Mouse (Mus musculus) spleen, adult 2 months (tissue): Measurements from ENCODE around the gene BC024978. TPM values are rescaled to one million over a fixed set of nuclear protein-coding genes. Genes with fewer than 3 reads are reported as not detected.

ENCODE experiments used
- DNase-seq, 2 experiments: peaks; one replicate each; pipeline versions ENCODE4 v3.0.0 to v3.0.0-alpha.2; 2012 to 2021; ENCODE audit warnings: low spot score in 2 of 2, low read depth in 1 of 2
- H3K27ac ChIP-seq: fragments of 200-500 bp; 2 replicates; pipeline ENCODE4 v1.5.1; 2012; ENCODE audit warnings: low read length, inconsistent platforms; ENCODE audit not compliant: insufficient read depth
- H3K27me3 ChIP-seq: fragments of 200-500 bp; 2 replicates; pipeline ENCODE4 v1.6.1; 2012; ENCODE audit warnings: mild to moderate bottlenecking, moderate library complexity, low read length, inconsistent platforms; ENCODE audit not compliant: control insufficient read depth, insufficient read depth
- H3K36me3 ChIP-seq: fragments of 200-500 bp; 2 replicates; pipeline ENCODE4 v1.6.1; 2012; ENCODE audit warnings: mild to moderate bottlenecking, low read length, inconsistent platforms; ENCODE audit not compliant: control insufficient read depth, insufficient read depth
- H3K4me1 ChIP-seq: fragments of 200-500 bp; 2 replicates; pipeline ENCODE4 v1.6.1; 2011; ENCODE audit warnings: inconsistent platforms; ENCODE audit not compliant: control insufficient read depth, insufficient read depth, insufficient read length
- H3K4me3 ChIP-seq: fragments of 200-500 bp; 2 replicates; pipeline ENCODE4 v1.5.1; 2011; ENCODE audit warnings: mild to moderate bottlenecking, inconsistent platforms; ENCODE audit not compliant: insufficient read depth, insufficient read length; ENCODE audit errors: extremely low read depth
- CTCF ChIP-seq: fragments of 200-500 bp; IDR thresholded peaks from 2 replicates; pipeline ENCODE4 v1.5.1; 2011; ENCODE audit warnings: mild to moderate bottlenecking, inconsistent platforms; ENCODE audit not compliant: insufficient read depth, insufficient read length, insufficient replicate concordance; ENCODE audit errors: extremely low read depth
- POLR2A ChIP-seq: fragments of 200-500 bp; IDR thresholded peaks from 2 replicates; pipeline ENCODE4 v1.6.1; 2011; ENCODE audit warnings: low read depth, low read length, inconsistent platforms
- WGBS: fragments of 180-500 bp; shearing (Covaris S2); methylation state at CpG from one replicate; pipeline ENCODE4 v1.1.7; 2018; 5-methylcytosine and 5-hydroxymethylcytosine counted together
- polyA plus RNA-seq: library from polyadenylated mRNA; depleted of rRNA; stranded (reverse); fragments of >200 nt; gene quantifications from 2 replicates; pipeline ENCODE4 v1.2.3, GENCODE M21; 2012

Gene BC024978
- polyA plus RNA-seq, 1 experiment: 9.5 TPM

GRCm38 (mm10) chr7:27160921-27161320 is 34.7 kb upstream of the BC024978 start:
- TF ChIP-seq CTCF (no peak), POLR2A (no peak)
- Histone ChIP-seq H3K36me3 (peaks cover 23% of the 10 kb centered on the region), H3K4me1 (peaks cover 24% of the 10 kb centered on the region), H3K4me3 (no peak overlapping the region), H3K27me3 (no peaks in the 10 kb centered on the region), H3K27ac (no peak overlapping the region)
- WGBS: 53% methylated on average over 3 of the region's 3 CpGs
- no peak for DNase-seq

- no peak for DNase-seq
- H3K27me3 ChIP-seq: no peaks in the 10 kb centered on the region
- peaks cover 23% of the 10 kb centered on the region for H3K36me3 ChIP-seq
- H3K4me1 ChIP-seq: peaks cover 24% of the 10 kb centered on the region
- 88% methylated on average over 4 of the region's 4 CpGs for WGBS
- no peak overlapping the region for H3K27ac ChIP-seq
- no peak overlapping the region for H3K4me3 ChIP-seq
- TF ChIP-seq CTCF (no peak), POLR2A (no peak)
Observed at GRCm38 (mm10) chr7:27161744-27162143, 33.8 kb upstream of the BC024978 start.

GRCm38 (mm10) chr7:27162780-27163449 is 32.7 kb upstream of the BC024978 start:
- TF ChIP-seq POLR2A: no peak
- no peak for TF ChIP-seq CTCF
- no peak for DNase-seq
- 88% methylated on average over 5 of the region's 5 CpGs for WGBS
- H3K4me1 ChIP-seq: peaks cover 29% of the 10 kb centered on the region
- no peak overlapping the region for H3K4me3 ChIP-seq
- H3K27me3 ChIP-seq: no peaks in the 10 kb centered on the region
- H3K27ac ChIP-seq: no peak overlapping the region
- peaks cover 21% of the 10 kb centered on the region for H3K36me3 ChIP-seq

- Histone ChIP-seq H3K4me1 (peaks cover 34% of the 10 kb centered on the region), H3K4me3 (no peak overlapping the region), H3K27me3 (no peaks in the 10 kb centered on the region), H3K27ac (no peak overlapping the region), H3K36me3 (peaks cover 16% of the 10 kb centered on the region)
- DNase-seq: no peak
- WGBS: 92% methylated on average over 5 of the region's 5 CpGs
- TF ChIP-seq CTCF (no peak), POLR2A (no peak)
Observed at GRCm38 (mm10) chr7:27163450-27163805, 32.2 kb upstream of the BC024978 start.

- no peak overlapping the region for H3K27ac ChIP-seq
Observed at GRCm38 (mm10) chr7:27164112-27164947, 31.3 kb upstream of the BC024978 start.

GRCm38 (mm10) chr7:27165007-27165655 is 30.4 kb upstream of the BC024978 start:
- H3K36me3 ChIP-seq: peaks cover 8% of the 10 kb centered on the region
- WGBS: 75% methylated on average over 23 of the region's 23 CpGs
- peaks cover 35% of the 10 kb centered on the region for H3K4me1 ChIP-seq
- no peaks in the 10 kb centered on the region for H3K27me3 ChIP-seq
- DNase-seq: peak in 1 of 2 experiments; percentile 19
- TF ChIP-seq CTCF: no peak
- no peak for TF ChIP-seq POLR2A
- peak overlapping the region; percentile 79; the same call in 1 of the 2 replicates for H3K4me3 ChIP-seq
- peak overlapping the region; percentile 99; the same call in 1 of the 2 replicates for H3K27ac ChIP-seq

More at GRCm38 (mm10) chr7:27164112-27164947, 31.3 kb upstream of the BC024978 start:
- 94% methylated on average over 33 of the region's 33 CpGs for WGBS
- Histone ChIP-seq H3K4me1 (peaks cover 37% of the 10 kb centered on the region), H3K27me3 (no peaks in the 10 kb centered on the region), H3K36me3 (peaks cover 8% of the 10 kb centered on the region), H3K4me3 (no peak overlapping the region)
- TF ChIP-seq POLR2A: no peak
- no peak for TF ChIP-seq CTCF
- DNase-seq: no peak

GRCm38 (mm10) chr7:27165696-27166095 is 29.9 kb upstream of the BC024978 start:
- peaks cover 32% of the 10 kb centered on the region for H3K4me1 ChIP-seq
- no peaks in the 10 kb centered on the region for H3K27me3 ChIP-seq
- DNase-seq: no peak
- 3% methylated on average over 8 of the region's 8 CpGs for WGBS
- TF ChIP-seq POLR2A (no peak), CTCF (no peak)
- H3K36me3 ChIP-seq: peaks cover 10% of the 10 kb centered on the region
- H3K4me3 ChIP-seq: peak overlapping the region; percentile 79
- peak overlapping the region; percentile 99 for H3K27ac ChIP-seq
